Mouse (Mus musculus): Measurements from ENCODE around the gene Hhip.
"Not testable (repeated sequence)": the region's sequence is repeated elsewhere in the genome, so short reads cannot be mapped to it uniquely, and the experiment has no call there.

The Hhip gene

GRCm38 (mm10) chr8:79992121-79992848 lies 65.5 kb downstream of the Hhip start:
- no peak for DNase-seq

- not testable (repeated sequence) for DNase-seq
Measured at GRCm38 (mm10) chr8:79991420-79991819, 66.4 kb downstream of the Hhip start.

- no peak for DNase-seq
Measured at GRCm38 (mm10) chr8:79984946-79985345, 72.9 kb downstream of the Hhip start.

GRCm38 (mm10) chr8:79982144-79982543 lies 75.7 kb downstream of the Hhip start:
- no peak for DNase-seq

- DNase-seq: no peak
Measured at GRCm38 (mm10) chr8:79966159-79966558, 91.6 kb downstream of the Hhip start.

GRCm38 (mm10) chr8:79952857-79953256 lies 104.9 kb downstream of the Hhip start:
- DNase-seq: no peak

GRCm38 (mm10) chr8:79950376-79950775 lies 107.4 kb downstream of the Hhip start:
- no peak for DNase-seq

- no peak for DNase-seq
Measured at GRCm38 (mm10) chr8:79945501-79946076, 112.2 kb downstream of the Hhip start.

- no peak for DNase-seq
Measured at GRCm38 (mm10) chr8:79941070-79941469, 116.7 kb downstream of the Hhip start.

GRCm38 (mm10) chr8:79936856-79937445 lies 120.9 kb downstream of the Hhip start:
- DNase-seq: no peak

- no peak for DNase-seq
Measured at GRCm38 (mm10) chr8:79935793-79936192, 122.0 kb downstream of the Hhip start.

- DNase-seq: no peak
Measured at GRCm38 (mm10) chr8:79929202-79929601, 128.6 kb downstream of the Hhip start.

GRCm38 (mm10) chr8:79917211-79917610 lies 140.6 kb downstream of the Hhip start:
- no peak for DNase-seq
